Mouse (Mus musculus) CH12.LX (cell line): ENCODE measurements at regions not wholly inside any gene's neighbourhood (a gene's known extent, or its start where the extent isn't known, plus 50 kb on each side); places are given as distances from the start of the nearest gene placed in this dataset.

Experiments
- DNase-seq: peaks from one replicate; pipeline ENCODE4 v3.0.0-alpha.2; 2013; ENCODE audit errors: extremely low read depth
- H3K27ac ChIP-seq: 2 replicates; pipeline ENCODE4 v1.5.1; 2012; ENCODE audit warnings: low read depth, mild to moderate bottlenecking, control low read depth, moderate library complexity; ENCODE audit not compliant: insufficient read depth
- H3K27me3 ChIP-seq: replicated peaks from 2 replicates; pipeline ENCODE3; 2012; ENCODE audit warnings: inconsistent platforms
- H3K36me3 ChIP-seq, 2 experiments: replicated peaks in 1 of 2; 2 replicates each; pipeline versions ENCODE3 to v1.6.1; 2012; ENCODE audit warnings: inconsistent platforms in 1 of 2, low read length in 1 of 2, mild to moderate bottlenecking in 1 of 2, mixed read lengths in 1 of 2, moderate library complexity in 1 of 2; ENCODE audit not compliant: control insufficient read depth in 1 of 2, insufficient read depth in 1 of 2
- H3K4me1 ChIP-seq, 2 experiments: 2 replicates each; pipeline ENCODE4 v1.6.1; 2012; ENCODE audit warnings: inconsistent platforms in 1 of 2, moderate library complexity in 1 of 2; ENCODE audit not compliant: insufficient read depth in 2 of 2, control insufficient read depth in 1 of 2
- H3K4me2 ChIP-seq: 2 replicates; pipeline ENCODE4 v1.6.1; 2012; ENCODE audit warnings: low read depth, mild to moderate bottlenecking, control low read depth; ENCODE audit not compliant: poor library complexity, insufficient read depth, severe bottlenecking
- H3K4me3 ChIP-seq, 3 experiments: fragments of 150-350 bp in 1 of 3; sonication (generic) in 1 of 3; replicated peaks in 1 of 3; 2 replicates each; pipeline versions ENCODE3 to v1.5.1; 2011 to 2012; ENCODE audit warnings: low read depth in 2 of 3, low read length in 2 of 3, mild to moderate bottlenecking in 2 of 3, moderate library complexity in 2 of 3, control low read depth in 1 of 3, improper control_type of control experiment in 1 of 3, inconsistent platforms in 1 of 3, mixed read lengths in 1 of 3; ENCODE audit not compliant: poor library complexity in 1 of 3
- H3K79me2 ChIP-seq: replicated peaks from 2 replicates; pipeline ENCODE4 v1.6.1; 2012; ENCODE audit warnings: mild to moderate bottlenecking, moderate library complexity; ENCODE audit not compliant: control insufficient read depth, poor library complexity, insufficient read depth, severe bottlenecking; ENCODE audit errors: extremely low read depth
- H3K9ac ChIP-seq: 2 replicates; pipeline ENCODE4 v1.6.1; 2012; ENCODE audit warnings: low read depth, mild to moderate bottlenecking, control low read depth, moderate library complexity; ENCODE audit not compliant: insufficient read depth
- H3K9me3 ChIP-seq: replicated peaks from 2 replicates; pipeline ENCODE3; 2012; ENCODE audit warnings: low read length, inconsistent platforms, mixed read lengths
- BHLHE40 ChIP-seq: IDR thresholded peaks from 2 replicates; pipeline ENCODE4 v1.6.1; 2011; ENCODE audit warnings: mild to moderate bottlenecking, low read depth, low read length, improper control_type of control experiment
- CHD2 ChIP-seq: IDR thresholded peaks from 2 replicates; pipeline ENCODE4 v1.6.1; 2011; ENCODE audit warnings: low read length, improper control_type of control experiment
- CTCF ChIP-seq, 2 experiments: IDR thresholded peaks in 1 of 2; conservative IDR thresholded peaks in 1 of 2; 2 replicates each; pipeline ENCODE4 v1.5.1; 2011 to 2012; ENCODE audit warnings: low read depth in 2 of 2, low read length in 2 of 2, improper control_type of control experiment in 1 of 2, inconsistent platforms in 1 of 2, mild to moderate bottlenecking in 1 of 2, moderate library complexity in 1 of 2
- E2F4 ChIP-seq: IDR thresholded peaks from 2 replicates; pipeline ENCODE4 v1.6.1; 2011; ENCODE audit warnings: low read depth, low read length, improper control_type of control experiment; ENCODE audit not compliant: insufficient replicate concordance
- ELF1 ChIP-seq: IDR thresholded peaks from 2 replicates; pipeline ENCODE4 v1.6.1; 2014; ENCODE audit warnings: low read depth, mild to moderate bottlenecking, inconsistent platforms, low read length, improper control_type of control experiment
- EP300 ChIP-seq: IDR thresholded peaks from 2 replicates; pipeline ENCODE4 v1.6.1; 2011; ENCODE audit warnings: low read length, improper control_type of control experiment
- ETS1 ChIP-seq: conservative IDR thresholded peaks from 2 replicates; pipeline ENCODE4 v1.6.1; 2012; ENCODE audit warnings: low read depth, mild to moderate bottlenecking, inconsistent platforms, low read length, improper control_type of control experiment, moderate library complexity
- HCFC1 ChIP-seq: IDR thresholded peaks from 2 replicates; pipeline ENCODE4 v1.6.1; 2012; ENCODE audit warnings: low read depth, mild to moderate bottlenecking, inconsistent platforms, low read length, improper control_type of control experiment
- JUND ChIP-seq: conservative IDR thresholded peaks from 2 replicates; pipeline ENCODE4 v1.6.1; 2011; ENCODE audit warnings: low read depth, low read length, improper control_type of control experiment
- KAT2A ChIP-seq: IDR thresholded peaks from 2 replicates; pipeline ENCODE4 v1.6.1; 2012; ENCODE audit warnings: low read length, improper control_type of control experiment, inconsistent platforms; ENCODE audit not compliant: insufficient replicate concordance
- MAX ChIP-seq: IDR thresholded peaks from 2 replicates; pipeline ENCODE4 v1.6.1; 2011; ENCODE audit warnings: low read length, improper control_type of control experiment
- PAX5 ChIP-seq: IDR thresholded peaks from 2 replicates; pipeline ENCODE4 v1.6.1; 2012; ENCODE audit warnings: low read length, inconsistent platforms, mixed read lengths
- POLR2A ChIP-seq: IDR thresholded peaks from 2 replicates; pipeline ENCODE4 v1.6.1; 2011; ENCODE audit warnings: low read depth, mild to moderate bottlenecking, improper control_type of control experiment, low read length
- RAD21 ChIP-seq: IDR thresholded peaks from 2 replicates; pipeline ENCODE4 v1.6.1; 2011; ENCODE audit warnings: low read depth, mild to moderate bottlenecking, low read length, improper control_type of control experiment, moderate library complexity
- SIN3A ChIP-seq: IDR thresholded peaks from 2 replicates; pipeline ENCODE4 v1.6.1; 2012; ENCODE audit warnings: low read length, improper control_type of control experiment, inconsistent platforms
- SMC3 ChIP-seq: IDR thresholded peaks from 2 replicates; pipeline ENCODE4 v1.6.1; 2011; ENCODE audit warnings: low read depth, low read length, improper control_type of control experiment
- TBP ChIP-seq: conservative IDR thresholded peaks from 2 replicates; pipeline ENCODE4 v1.6.1; 2011; ENCODE audit warnings: low read depth, low read length, improper control_type of control experiment
- TCF12 ChIP-seq: IDR thresholded peaks from 2 replicates; pipeline ENCODE4 v1.6.1; 2014; ENCODE audit warnings: low read depth, mild to moderate bottlenecking, inconsistent platforms, low read length, improper control_type of control experiment
- UBTF ChIP-seq: IDR thresholded peaks from 2 replicates; pipeline ENCODE4 v1.6.1; 2012; ENCODE audit warnings: low read depth, mild to moderate bottlenecking, inconsistent platforms, low read length, improper control_type of control experiment, moderate library complexity
- USF2 ChIP-seq: conservative IDR thresholded peaks from 2 replicates; pipeline ENCODE4 v1.6.1; 2011; ENCODE audit warnings: low read depth, low read length, improper control_type of control experiment
- ZKSCAN1 ChIP-seq: IDR thresholded peaks from 2 replicates; pipeline ENCODE4 v1.6.1; 2012; ENCODE audit warnings: low read depth, inconsistent platforms, low read length, improper control_type of control experiment, borderline replicate concordance
- ZNF384 ChIP-seq: IDR thresholded peaks from 2 replicates; pipeline ENCODE4 v1.6.1; 2012; ENCODE audit warnings: low read depth, low read length, improper control_type of control experiment, inconsistent platforms
- dilution Hi-C: fragments of 300-500 bp; cut with MboI; formaldehyde crosslinking; loops from 2 replicates; pipeline ENCODE4 v1.14.3; 2020; ENCODE audit warnings: low sequenced_read_pairs; ENCODE audit not compliant: extremely low pct_unique_long_range_greater_than_20kb, extremely low pct_ligation_motif_present
- in situ Hi-C: fragments of 300-500 bp; cut with MboI; formaldehyde crosslinking; loops from 3 replicates; pipeline ENCODE4 v1.14.3; 2019; ENCODE audit warnings: low sequenced_read_pairs, low pct_ligation_motif_present, low pct_unique_long_range_greater_than_20kb, mixed read lengths

DNA sequence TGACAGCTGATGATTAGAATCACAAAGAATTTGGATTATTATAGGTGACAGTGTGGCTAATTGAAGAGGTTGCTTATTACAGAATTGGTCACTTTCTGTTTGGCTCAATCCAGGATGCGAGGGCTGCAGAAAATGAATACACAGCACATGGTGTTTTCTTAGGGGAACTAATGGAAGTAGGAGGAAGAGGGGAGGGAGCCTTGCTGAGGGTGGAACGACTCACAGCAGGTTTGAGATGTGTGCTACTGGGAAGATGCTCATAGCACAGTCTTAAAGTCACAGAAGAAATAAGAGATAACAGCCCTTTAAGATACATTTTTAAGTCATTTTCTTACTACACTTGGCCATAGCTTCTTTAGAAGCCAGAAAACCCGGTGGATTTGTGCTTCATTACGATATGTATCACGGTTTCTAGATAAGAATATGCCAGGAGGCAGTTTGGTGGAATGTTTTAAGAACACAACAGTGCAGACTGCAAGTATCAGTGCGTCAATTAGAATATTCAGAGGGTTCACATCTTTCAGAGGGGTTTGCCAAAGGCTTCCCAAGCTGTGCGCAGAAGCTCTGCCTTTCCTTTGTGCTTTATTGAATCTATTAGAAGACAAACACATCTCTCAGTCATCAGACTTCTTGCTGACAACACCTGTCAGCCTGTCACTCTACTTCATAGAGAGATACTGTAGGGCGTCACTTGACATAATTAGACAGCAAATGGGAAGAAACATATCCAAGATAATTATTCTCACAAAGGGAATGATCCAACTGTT is 853.7 kb downstream of the Otol1 start:
- in situ Hi-C loops, result no loop called here
- H3K9me3 ChIP-seq, result no peaks in the 10 kb centered on the region
- dilution Hi-C loops, result no loop called here

DNA sequence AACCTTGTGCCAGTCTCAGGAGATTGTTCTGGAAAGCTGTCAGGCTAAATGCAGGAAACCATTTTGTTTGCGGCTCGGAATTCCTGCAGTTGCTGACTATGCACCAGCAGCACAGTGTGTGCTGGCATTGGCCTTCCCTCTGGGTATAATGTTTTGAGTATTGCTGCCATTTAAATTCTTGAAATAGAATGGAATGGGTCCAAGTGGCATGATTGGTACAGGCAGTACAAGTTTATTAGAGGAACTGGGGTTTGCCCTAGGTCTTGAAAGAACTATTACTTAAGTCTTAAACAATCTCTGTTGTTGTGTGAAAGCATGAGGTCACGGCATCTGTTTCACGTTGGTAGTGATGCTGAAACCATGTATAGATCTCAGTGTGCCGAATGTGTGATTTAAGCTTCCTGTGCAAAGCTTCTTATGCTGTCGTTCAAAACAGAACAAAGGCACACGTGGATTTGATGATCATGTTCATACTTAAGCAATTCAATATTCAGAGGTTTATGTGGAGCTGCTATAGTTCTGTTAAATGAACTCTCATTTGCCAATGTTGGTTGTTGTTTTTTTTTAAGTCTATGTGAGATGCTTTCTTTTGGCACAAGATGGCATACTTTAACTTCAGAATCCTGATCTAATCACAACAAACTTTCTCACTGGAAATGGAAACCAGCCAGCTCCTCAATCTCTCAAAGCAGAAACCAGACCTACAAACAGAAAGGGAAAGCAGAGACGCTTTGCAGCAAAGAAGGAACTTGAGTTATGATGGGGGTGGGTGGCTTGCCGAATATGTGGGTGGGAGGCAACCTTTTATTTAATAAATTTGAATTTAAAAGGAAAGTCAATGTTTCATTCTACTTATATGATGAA is 866.5 kb downstream of the Otol1 start:
- no peaks in the 10 kb centered on the region for H3K9me3 ChIP-seq
- no peaks in the 10 kb centered on the region for H3K36me3 ChIP-seq
- H3K4me1 ChIP-seq, result no peaks in the 10 kb centered on the region; a peak in 1 of 4 replicates
- no peak for TF ChIP-seq SIN3A
- TF ChIP-seq SMC3, result peak; percentile 18; the same call in 1 of the 2 replicates
- no peak for TF ChIP-seq TBP
- peak; percentile 37; the same call in 1 of the 2 replicates for TF ChIP-seq ZNF384
- no peak for TF ChIP-seq HCFC1
- peak; percentile 36 for TF ChIP-seq RAD21
- no peak overlapping the region for H3K4me3 ChIP-seq
- no peaks in the 10 kb centered on the region for H3K27me3 ChIP-seq
- H3K4me2 ChIP-seq, result peak overlapping the region; percentile 57; the same call in 1 of the 2 replicates
- dilution Hi-C loops, result no loop called here
- no peaks in the 10 kb centered on the region for H3K79me2 ChIP-seq
- H3K27ac ChIP-seq, result no peak overlapping the region
- DNase-seq, result peak; percentile 12
- in situ Hi-C loops, result no loop called here
- no peak overlapping the region for H3K9ac ChIP-seq

More for the DNA sequence above, 853.7 kb downstream of the Otol1 start:
- no peaks in the 10 kb centered on the region for H3K36me3 ChIP-seq
- no peaks in the 10 kb centered on the region for H3K4me1 ChIP-seq
- H3K79me2 ChIP-seq, result no peaks in the 10 kb centered on the region
- no peak overlapping the region for H3K9ac ChIP-seq
- TF ChIP-seq POLR2A (no peak), PAX5 (no peak), KAT2A (no peak), MAX (no peak), CHD2 (no peak), SIN3A (no peak), BHLHE40 (no peak)
- TF ChIP-seq, all 38 proteins: peak for 0
- Histone ChIP-seq H3K27ac (no peak overlapping the region), H3K4me2 (no peak overlapping the region), H3K4me3 (no peak overlapping the region), H3K27me3 (no peaks in the 10 kb centered on the region)
- no peak for DNase-seq

DNA sequence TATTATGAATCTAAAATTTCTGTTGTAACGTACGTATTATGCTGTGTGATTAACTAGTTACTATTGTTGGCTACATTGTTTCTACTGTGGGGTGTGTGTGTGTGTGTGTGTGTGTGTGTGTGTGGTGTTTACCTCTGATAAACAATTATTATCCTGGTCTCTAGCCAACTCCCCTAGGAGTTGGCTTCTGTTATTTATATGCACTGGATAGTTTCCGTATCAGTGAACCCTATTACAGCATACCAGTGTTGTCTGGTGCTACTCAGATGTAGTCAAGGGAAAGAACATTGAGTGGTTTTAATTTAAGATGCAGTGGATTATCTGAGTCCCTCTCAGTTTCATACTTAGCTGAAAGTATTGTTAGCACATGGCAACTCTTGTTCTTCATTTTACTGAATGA is 867.2 kb downstream of the Otol1 start:
- dilution Hi-C loops (no loop called here), in situ Hi-C loops (no loop called here)
- Histone ChIP-seq H3K9me3 (no peaks in the 10 kb centered on the region), H3K36me3 (no peaks in the 10 kb centered on the region), H3K4me2 (no peak overlapping the region), H3K79me2 (no peaks in the 10 kb centered on the region)
- DNase-seq, result no peak
- TF ChIP-seq E2F4 (no peak), JUND (no peak), ELF1 (no peak), ZKSCAN1 (no peak), EP300 (no peak), CTCF (conservative IDR thresholded peaks at IDR 0.05 in 1 of 2, IDR thresholded peaks at IDR 0.05 in 1 of 2; ENCODE audit: low read depth in 2 of 2, low read length in 2 of 2) (no peak), TBP (no peak), TCF12 (no peak), ETS1 (no peak), USF2 (no peak), UBTF (no peak)
- TF ChIP-seq, all 38 proteins: peak for 0
- Histone ChIP-seq H3K27me3 (no peaks in the 10 kb centered on the region), H3K4me3 (no peak overlapping the region), H3K9ac (no peak overlapping the region), H3K27ac (no peak overlapping the region), H3K4me1 (no peaks in the 10 kb centered on the region; a peak in 1 of 4 replicates)
